Mouse (Mus musculus): ENCODE measurements around the gene Ano6. TPM values are rescaled to one million over a fixed set of nuclear protein-coding genes. Genes with fewer than 3 reads are reported as not detected.

Ano6 gene
- polyA plus RNA-seq, 1 experiment: 104 TPM

GRCm38 (mm10) chr15:95972621-95973020 is 182.0 kb downstream of the Ano6 start:
- Histone ChIP-seq H3K4me1 (replicated peaks; ENCODE audit: control insufficient read depth, insufficient read depth, low read length) (0 out of 2 replicates have a peak, but pooled peaks cover 4% of the 10 kb centered on the region), H3K36me3 (ENCODE audit: control insufficient read depth, insufficient read depth, low read length) (peaks cover 70% of the 10 kb centered on the region)
- WGBS: 97% methylated on average over 12 of the region's 12 CpGs

GRCm38 (mm10) chr15:95974021-95974597 is 183.5 kb downstream of the Ano6 start:
- H3K4me1 ChIP-seq (replicated peaks; ENCODE audit: control insufficient read depth, insufficient read depth, low read length): 0 out of 2 replicates have a peak, but pooled peaks cover 4% of the 10 kb centered on the region
- no peak for DNase-seq
- H3K4me3 ChIP-seq (ENCODE audit: control insufficient read depth, insufficient read depth, low read length): no peak overlapping the region
- no peak for TF ChIP-seq POLR2A (IDR thresholded peaks at IDR 0.05; ENCODE audit: control insufficient read depth, extremely low read depth, insufficient read depth, low read length, poor library complexity)
- no peak for TF ChIP-seq CTCF (IDR thresholded peaks at IDR 0.05; ENCODE audit: borderline replicate concordance, control insufficient read depth, extremely low read depth, insufficient read depth, low read length, poor library complexity)
- WGBS: 95% methylated on average over 10 of the region's 10 CpGs
- H3K27ac ChIP-seq (ENCODE audit: control insufficient read depth, insufficient read depth, low read length): no peak overlapping the region
- no peaks in the 10 kb centered on the region for H3K27me3 ChIP-seq (ENCODE audit: control insufficient read depth, insufficient read depth, low read length)
- peaks cover 56% of the 10 kb centered on the region for H3K36me3 ChIP-seq (ENCODE audit: control insufficient read depth, insufficient read depth, low read length)

More at GRCm38 (mm10) chr15:95972621-95973020, 182.0 kb downstream of the Ano6 start:
- TF ChIP-seq CTCF (IDR thresholded peaks at IDR 0.05; ENCODE audit: borderline replicate concordance, control insufficient read depth, extremely low read depth, insufficient read depth, low read length, poor library complexity): no peak
- TF ChIP-seq POLR2A (IDR thresholded peaks at IDR 0.05; ENCODE audit: control insufficient read depth, extremely low read depth, insufficient read depth, low read length, poor library complexity): no peak
- Histone ChIP-seq H3K27ac (ENCODE audit: control insufficient read depth, insufficient read depth, low read length) (no peak overlapping the region), H3K27me3 (ENCODE audit: control insufficient read depth, insufficient read depth, low read length) (no peaks in the 10 kb centered on the region), H3K4me3 (ENCODE audit: control insufficient read depth, insufficient read depth, low read length) (no peak overlapping the region)
- no peak for DNase-seq

GRCm38 (mm10) chr15:95976156-95976876 is 185.7 kb downstream of the Ano6 start:
- no peak for TF ChIP-seq POLR2A (IDR thresholded peaks at IDR 0.05; ENCODE audit: control insufficient read depth, extremely low read depth, insufficient read depth, low read length, poor library complexity)
- no peak for TF ChIP-seq CTCF (IDR thresholded peaks at IDR 0.05; ENCODE audit: borderline replicate concordance, control insufficient read depth, extremely low read depth, insufficient read depth, low read length, poor library complexity)
- Histone ChIP-seq H3K4me1 (replicated peaks; ENCODE audit: control insufficient read depth, insufficient read depth, low read length) (peaks cover 8% of the 10 kb centered on the region), H3K4me3 (ENCODE audit: control insufficient read depth, insufficient read depth, low read length) (no peak overlapping the region), H3K27ac (ENCODE audit: control insufficient read depth, insufficient read depth, low read length) (no peak overlapping the region), H3K27me3 (ENCODE audit: control insufficient read depth, insufficient read depth, low read length) (no peaks in the 10 kb centered on the region), H3K36me3 (ENCODE audit: control insufficient read depth, insufficient read depth, low read length) (peaks cover 37% of the 10 kb centered on the region)
- DNase-seq: no peak
- 97% methylated on average over 4 of the region's 4 CpGs for WGBS

- TF ChIP-seq POLR2A (IDR thresholded peaks at IDR 0.05; ENCODE audit: control insufficient read depth, extremely low read depth, insufficient read depth, low read length, poor library complexity) (no peak), CTCF (IDR thresholded peaks at IDR 0.05; ENCODE audit: borderline replicate concordance, control insufficient read depth, extremely low read depth, insufficient read depth, low read length, poor library complexity) (no peak)
- Histone ChIP-seq H3K4me1 (replicated peaks; ENCODE audit: control insufficient read depth, insufficient read depth, low read length) (peaks cover 10% of the 10 kb centered on the region), H3K27me3 (ENCODE audit: control insufficient read depth, insufficient read depth, low read length) (no peaks in the 10 kb centered on the region), H3K4me3 (ENCODE audit: control insufficient read depth, insufficient read depth, low read length) (no peak overlapping the region), H3K27ac (ENCODE audit: control insufficient read depth, insufficient read depth, low read length) (no peak overlapping the region), H3K36me3 (ENCODE audit: control insufficient read depth, insufficient read depth, low read length) (peaks cover 27% of the 10 kb centered on the region)
- 81% methylated on average over 8 of the region's 8 CpGs for WGBS
- no peak for DNase-seq
Observed at GRCm38 (mm10) chr15:95977169-95977938, 186.7 kb downstream of the Ano6 start.

- H3K36me3 ChIP-seq (ENCODE audit: control insufficient read depth, insufficient read depth, low read length): peaks cover 22% of the 10 kb centered on the region
- no peak for TF ChIP-seq POLR2A (IDR thresholded peaks at IDR 0.05; ENCODE audit: control insufficient read depth, extremely low read depth, insufficient read depth, low read length, poor library complexity)
- TF ChIP-seq CTCF (IDR thresholded peaks at IDR 0.05; ENCODE audit: borderline replicate concordance, control insufficient read depth, extremely low read depth, insufficient read depth, low read length, poor library complexity): no peak
- no peak for DNase-seq
- 88% methylated on average over 3 of the region's 3 CpGs for WGBS
- H3K4me3 ChIP-seq (ENCODE audit: control insufficient read depth, insufficient read depth, low read length): no peak overlapping the region
- no peak overlapping the region for H3K27ac ChIP-seq (ENCODE audit: control insufficient read depth, insufficient read depth, low read length)
- H3K27me3 ChIP-seq (ENCODE audit: control insufficient read depth, insufficient read depth, low read length): no peaks in the 10 kb centered on the region
- H3K4me1 ChIP-seq (replicated peaks; ENCODE audit: control insufficient read depth, insufficient read depth, low read length): peaks cover 10% of the 10 kb centered on the region
Observed at GRCm38 (mm10) chr15:95977939-95978252, 187.3 kb downstream of the Ano6 start.

GRCm38 (mm10) chr15:95980641-95981040 is 190.0 kb downstream of the Ano6 start:
- H3K27me3 ChIP-seq (ENCODE audit: control insufficient read depth, insufficient read depth, low read length): no peaks in the 10 kb centered on the region
- H3K4me3 ChIP-seq (ENCODE audit: control insufficient read depth, insufficient read depth, low read length): no peak overlapping the region
- H3K36me3 ChIP-seq (ENCODE audit: control insufficient read depth, insufficient read depth, low read length): no peaks in the 10 kb centered on the region
- peaks cover 10% of the 10 kb centered on the region for H3K4me1 ChIP-seq (replicated peaks; ENCODE audit: control insufficient read depth, insufficient read depth, low read length)
- TF ChIP-seq POLR2A (IDR thresholded peaks at IDR 0.05; ENCODE audit: control insufficient read depth, extremely low read depth, insufficient read depth, low read length, poor library complexity) (no peak), CTCF (IDR thresholded peaks at IDR 0.05; ENCODE audit: borderline replicate concordance, control insufficient read depth, extremely low read depth, insufficient read depth, low read length, poor library complexity) (no peak)
- H3K27ac ChIP-seq (ENCODE audit: control insufficient read depth, insufficient read depth, low read length): peak overlapping the region; percentile 92
- 34% methylated on average over 5 of the region's 5 CpGs for WGBS
- peak; percentile 33 for DNase-seq

Measured in thymus, adult 2 months (tissue).